Mouse (Mus musculus): ENCODE measurements around the gene Gad2. TPM values are rescaled to one million over a fixed set of nuclear protein-coding genes. Genes with fewer than 3 reads are reported as not detected.

The Gad2 gene
- total and polyA plus RNA-seq, 3 experiments: 0.01 to 0.04 TPM; not detected in 1

DNA sequence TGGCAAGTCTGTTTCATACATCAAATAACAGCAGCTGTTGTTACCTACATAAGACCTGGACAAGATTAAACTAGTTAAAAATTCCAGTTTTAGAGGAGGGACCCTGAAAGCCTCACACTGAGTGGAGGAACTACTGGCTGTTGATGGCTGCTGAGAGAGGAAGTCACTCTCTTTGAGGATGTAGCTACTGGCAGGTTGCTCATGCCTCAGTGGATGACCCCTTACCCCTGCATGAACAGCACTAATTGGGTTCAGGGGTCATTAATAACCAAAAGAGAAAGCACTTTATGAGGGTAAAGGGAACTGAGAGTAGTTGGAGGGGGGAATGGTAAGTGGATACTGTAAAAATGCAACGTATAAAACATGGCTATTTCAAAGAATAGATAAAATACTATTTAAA, 105.1 kb downstream of the Gad2 start:
- Histone ChIP-seq H3K27ac (ENCODE audit: control insufficient read depth, low read depth, low read length) (no peak overlapping the region), H3K4me3 (ENCODE audit: control insufficient read depth in 1 of 2, insufficient read depth in 1 of 2, low read depth in 2 of 2, low read length in 2 of 2) (no peak overlapping the region), H3K79me2 (ENCODE audit: control insufficient read depth, insufficient read depth, low read length, poor library complexity) (no peaks in the 10 kb centered on the region), H3K9ac (ENCODE audit: control insufficient read depth, low read depth, low read length, poor library complexity, severe bottlenecking) (no peak overlapping the region), H3K27me3 (ENCODE audit: control insufficient read depth in 1 of 2, insufficient read depth in 2 of 2, low read length in 2 of 2) (no peaks in the 10 kb centered on the region), H3K9me3 (replicated peaks; ENCODE audit: insufficient read depth, low read length) (no peaks in the 10 kb centered on the region), H3K4me1 (ENCODE audit: control insufficient read depth in 1 of 2, insufficient read depth in 2 of 2, low read length in 2 of 2) (peaks cover 0 to 5% of the 10 kb centered on the region in 2 experiments; a peak in 1 of 4 replicates), H3K36me3 (ENCODE audit: control insufficient read depth in 1 of 2, insufficient read depth in 2 of 2, low read length in 2 of 2) (peaks cover 0 to 3% of the 10 kb centered on the region in 2 experiments; a peak in 1 of 4 replicates)
- no peak for TF ChIP-seq RCOR1 (IDR thresholded peaks at IDR 0.05; ENCODE audit: low read depth, low read length)
- TF ChIP-seq MXI1 (IDR thresholded peaks at IDR 0.05; ENCODE audit: low read depth, low read length): no peak
- TF ChIP-seq SMC3 (IDR thresholded peaks at IDR 0.05; ENCODE audit: low read depth, low read length): no peak
- no peak for TF ChIP-seq ETS1 (IDR thresholded peaks at IDR 0.05; ENCODE audit: low read depth, low read length)
- no peak for TF ChIP-seq KAT2A (conservative IDR thresholded peaks at IDR 0.05; ENCODE audit: low read depth, low read length)
- no peak for DNase-seq (ENCODE audit: low read depth, low spot score)

GRCm38 (mm10) chr2:22736134-22736533, 114.1 kb downstream of the Gad2 start:
- no peak overlapping the region for H3K4me3 ChIP-seq (ENCODE audit: control insufficient read depth in 1 of 2, insufficient read depth in 1 of 2, low read depth in 2 of 2, low read length in 2 of 2)
- no peaks in the 10 kb centered on the region for H3K79me2 ChIP-seq (ENCODE audit: control insufficient read depth, insufficient read depth, low read length, poor library complexity)
- H3K9ac ChIP-seq (ENCODE audit: control insufficient read depth, low read depth, low read length, poor library complexity, severe bottlenecking): no peak overlapping the region
- H3K36me3 ChIP-seq (ENCODE audit: control insufficient read depth in 1 of 2, insufficient read depth in 2 of 2, low read length in 2 of 2): no peaks in the 10 kb centered on the region
- H3K27me3 ChIP-seq (ENCODE audit: control insufficient read depth in 1 of 2, insufficient read depth in 2 of 2, low read length in 2 of 2): no peaks in the 10 kb centered on the region
- DNase-seq (ENCODE audit: low read depth, low spot score): no peak
- no peaks in the 10 kb centered on the region for H3K9me3 ChIP-seq (replicated peaks; ENCODE audit: insufficient read depth, low read length)
- no peaks in the 10 kb centered on the region for H3K4me1 ChIP-seq (ENCODE audit: control insufficient read depth in 1 of 2, insufficient read depth in 2 of 2, low read length in 2 of 2)
- no peak overlapping the region for H3K27ac ChIP-seq (ENCODE audit: control insufficient read depth, low read depth, low read length)
- no peak for TF ChIP-seq MYB (IDR thresholded peaks at IDR 0.05; ENCODE audit: low read depth, low read length)
- no peak for TF ChIP-seq ZKSCAN1 (IDR thresholded peaks at IDR 0.05; ENCODE audit: low read depth, low read length)
- no peak for TF ChIP-seq JUND (IDR thresholded peaks at IDR 0.05; ENCODE audit: low read depth, low read length)
- TF ChIP-seq UBTF (IDR thresholded peaks at IDR 0.05; ENCODE audit: borderline replicate concordance, insufficient read depth, low read depth, low read length): no peak
- TF ChIP-seq MAX (IDR thresholded peaks at IDR 0.05; ENCODE audit: low read length): no peak
- TF ChIP-seq TBP (IDR thresholded peaks at IDR 0.05; ENCODE audit: low read depth, low read length): no peak
- no peak for TF ChIP-seq GATA1 (IDR thresholded peaks at IDR 0.05; ENCODE audit: low read depth, low read length)

- Histone ChIP-seq H3K4me1 (ENCODE audit: control insufficient read depth in 1 of 2, insufficient read depth in 2 of 2, low read length in 2 of 2) (no peaks in the 10 kb centered on the region), H3K9ac (ENCODE audit: control insufficient read depth, low read depth, low read length, poor library complexity, severe bottlenecking) (no peak overlapping the region), H3K9me3 (replicated peaks; ENCODE audit: insufficient read depth, low read length) (no peaks in the 10 kb centered on the region), H3K27me3 (ENCODE audit: control insufficient read depth in 1 of 2, insufficient read depth in 2 of 2, low read length in 2 of 2) (no peaks in the 10 kb centered on the region), H3K4me3 (ENCODE audit: control insufficient read depth in 1 of 2, insufficient read depth in 1 of 2, low read depth in 2 of 2, low read length in 2 of 2) (no peak overlapping the region), H3K36me3 (ENCODE audit: control insufficient read depth in 1 of 2, insufficient read depth in 2 of 2, low read length in 2 of 2) (no peaks in the 10 kb centered on the region), H3K79me2 (ENCODE audit: control insufficient read depth, insufficient read depth, low read length, poor library complexity) (no peaks in the 10 kb centered on the region), H3K27ac (ENCODE audit: control insufficient read depth, low read depth, low read length) (no peak overlapping the region)
- TF ChIP-seq RCOR1 (IDR thresholded peaks at IDR 0.05; ENCODE audit: low read depth, low read length) (no peak), TAL1 (IDR thresholded peaks at IDR 0.05; ENCODE audit: low read length) (no peak), TBP (IDR thresholded peaks at IDR 0.05; ENCODE audit: low read depth, low read length) (no peak), SMC3 (IDR thresholded peaks at IDR 0.05; ENCODE audit: low read depth, low read length) (no peak), ZC3H11A (IDR thresholded peaks at IDR 0.05; ENCODE audit: low read depth, low read length) (no peak), KAT2A (conservative IDR thresholded peaks at IDR 0.05; ENCODE audit: low read depth, low read length) (no peak), CTCF (IDR thresholded peaks at IDR 0.05 in 2 of 3, conservative IDR thresholded peaks at IDR 0.05 in 1 of 3; ENCODE audit: control insufficient read depth in 1 of 3, insufficient read depth in 1 of 3, low read depth in 2 of 3, low read length in 3 of 3, poor library complexity in 1 of 3, severe bottlenecking in 1 of 3) (no peak), NRF1 (IDR thresholded peaks at IDR 0.05; ENCODE audit: insufficient read depth, low read depth, low read length, poor library complexity, severe bottlenecking) (no peak), TCF12 (IDR thresholded peaks at IDR 0.05; ENCODE audit: low read depth, low read length) (no peak), GABPA (IDR thresholded peaks at IDR 0.05; ENCODE audit: low read depth, low read length) (no peak), EP300 (IDR thresholded peaks at IDR 0.05; ENCODE audit: low read depth in 1 of 2, low read length in 2 of 2) (no peak), SIN3A (IDR thresholded peaks at IDR 0.05; ENCODE audit: low read length) (no peak), ELF1 (IDR thresholded peaks at IDR 0.05; ENCODE audit: low read depth, low read length) (no peak)
- DNase-seq (ENCODE audit: low read depth, low spot score): peak; percentile 42
These were observed 117.4 kb downstream of the Gad2 start for GRCm38 (mm10) chr2:22739369-22739768.
